Mouse (Mus musculus) left cerebral cortex, adult 9 months (tissue): ENCODE measurements around the gene Tcp11l1.

Source experiments
- DNase-seq, 2 experiments: peaks; one replicate each; pipeline ENCODE4 v3.0.0; 2022; ENCODE audit warnings: low spot score in 2 of 2

Gene Tcp11l1

GRCm38 (mm10) chr2:104710670-104711370 is 1.1 kb downstream of the Tcp11l1 start:
- DNase-seq, result no peak

- DNase-seq, result no peak
These were observed 2.1 kb downstream of the Tcp11l1 start for GRCm38 (mm10) chr2:104709786-104710337.

GRCm38 (mm10) chr2:104704355-104704754 is 7.6 kb downstream of the Tcp11l1 start:
- DNase-seq, result no peak

DNA sequence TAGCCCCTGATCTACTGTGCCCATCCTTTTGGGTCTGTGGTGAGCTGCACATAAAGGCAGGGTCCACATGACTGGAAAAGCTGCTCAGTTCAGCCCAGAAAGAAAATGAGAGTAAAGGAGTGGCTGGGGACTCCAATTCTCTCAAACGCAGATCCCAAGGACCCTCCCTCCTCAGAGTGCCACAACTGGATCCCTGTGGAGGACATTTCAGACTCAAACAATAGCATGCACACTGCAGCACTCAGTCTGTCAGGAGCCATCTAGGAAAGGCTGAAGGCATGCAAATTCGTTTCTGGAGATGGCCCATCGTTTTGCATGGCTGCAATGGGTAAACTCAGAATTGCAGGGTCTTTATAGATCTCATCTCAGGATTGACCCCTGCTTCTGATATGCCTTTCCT is 8.8 kb downstream of the Tcp11l1 start:
- DNase-seq, result no peak

- no peak for DNase-seq
These were observed 12.3 kb downstream of the Tcp11l1 start for GRCm38 (mm10) chr2:104699659-104700058.

GRCm38 (mm10) chr2:104692551-104692950 is 19.4 kb downstream of the Tcp11l1 start:
- no peak for DNase-seq

- no peak for DNase-seq
These were observed 21.2 kb downstream of the Tcp11l1 start for GRCm38 (mm10) chr2:104690720-104691119.

DNA sequence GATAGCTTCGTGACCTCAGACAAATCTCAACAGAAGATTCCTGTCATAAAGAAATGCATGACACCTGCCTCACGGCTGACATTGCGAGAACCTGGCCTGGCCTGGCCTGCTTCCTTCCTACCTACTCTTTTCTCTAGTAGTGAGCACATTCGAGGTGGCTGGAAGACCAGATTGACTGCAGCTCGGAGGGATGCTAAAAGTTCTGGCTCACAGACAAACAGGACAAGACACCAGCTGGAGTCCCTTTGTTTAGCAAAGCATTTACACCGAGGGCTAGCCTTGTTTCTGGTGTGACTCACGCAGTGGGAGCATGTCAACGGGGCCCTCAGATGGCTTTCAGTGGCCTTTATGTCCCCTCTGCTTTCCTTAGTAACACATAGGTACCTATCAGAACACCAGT is 23.2 kb downstream of the Tcp11l1 start:
- DNase-seq, result no peak

DNA sequence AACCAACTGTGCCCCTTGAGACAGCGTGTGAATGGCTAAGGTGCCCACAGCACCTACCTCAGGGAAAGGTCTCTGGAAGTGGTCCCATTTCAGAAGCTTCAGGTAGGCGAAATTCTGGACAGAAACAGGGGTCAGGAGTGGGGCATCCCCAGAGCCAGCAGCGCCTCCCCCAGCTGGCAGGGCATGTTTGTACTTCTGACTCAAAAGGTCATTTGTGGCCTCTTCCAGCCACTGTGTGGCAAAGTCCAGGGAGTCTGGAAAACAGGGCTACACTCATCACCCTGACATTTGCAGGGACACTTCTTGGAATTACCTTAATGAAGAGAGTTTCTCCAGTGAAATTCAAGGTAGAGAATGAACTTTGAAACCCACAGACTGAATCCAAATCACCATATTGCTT is 23.6 kb downstream of the Tcp11l1 start:
- no peak for DNase-seq

DNA sequence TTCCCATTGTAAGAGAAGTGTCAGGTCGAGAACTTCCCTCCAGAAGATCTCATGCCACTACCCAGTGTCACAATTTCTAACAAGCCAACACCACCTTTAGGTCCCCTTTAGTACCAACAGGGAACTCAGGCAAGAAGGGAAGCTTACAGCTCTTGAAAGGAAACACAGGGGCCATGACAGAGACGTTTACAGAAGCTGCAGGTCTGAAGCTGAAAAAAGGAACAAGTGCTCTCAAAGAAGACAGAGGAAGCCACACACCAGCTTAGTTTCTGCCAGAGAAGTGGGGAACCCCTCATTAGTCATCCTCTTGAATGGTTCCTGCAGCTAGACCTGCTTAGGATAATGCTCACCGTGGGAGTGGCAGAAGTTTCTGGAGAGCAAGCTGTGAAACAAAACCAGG is 24.7 kb downstream of the Tcp11l1 start:
- no peak for DNase-seq

- DNase-seq, result peak; percentile 36 to 73
These were observed 26.6 kb downstream of the Tcp11l1 start for GRCm38 (mm10) chr2:104685418-104685817.

- no peak for DNase-seq
These were observed 27.2 kb downstream of the Tcp11l1 start for GRCm38 (mm10) chr2:104684771-104685170.

DNA sequence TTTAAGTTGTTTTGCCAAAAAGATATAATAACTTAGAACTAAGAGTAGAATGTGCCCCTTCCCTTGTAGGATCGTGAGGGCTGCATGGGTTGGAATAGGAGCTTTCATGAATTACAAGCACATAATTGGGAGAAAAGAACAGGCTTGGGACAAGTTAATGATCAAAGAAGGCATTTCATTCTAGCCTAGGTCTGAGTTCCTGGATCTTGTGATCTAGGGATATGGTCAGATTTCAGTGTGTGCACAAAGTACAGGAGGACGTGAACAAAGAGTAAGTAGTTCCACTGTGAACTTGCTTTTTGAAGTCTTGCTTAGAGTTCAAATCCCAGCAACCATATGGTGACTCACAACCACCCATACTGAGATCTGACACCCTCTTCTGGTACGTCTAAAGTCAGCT is 34.6 kb downstream of the Tcp11l1 start:
- no peak for DNase-seq

GRCm38 (mm10) chr2:104671724-104672123 is 40.2 kb downstream of the Tcp11l1 start:
- DNase-seq, result no peak

- no peak for DNase-seq
These were observed 42.7 kb downstream of the Tcp11l1 start for GRCm38 (mm10) chr2:104669122-104669804.

GRCm38 (mm10) chr2:104663372-104664100 is 48.4 kb downstream of the Tcp11l1 start:
- DNase-seq, result no peak

DNA sequence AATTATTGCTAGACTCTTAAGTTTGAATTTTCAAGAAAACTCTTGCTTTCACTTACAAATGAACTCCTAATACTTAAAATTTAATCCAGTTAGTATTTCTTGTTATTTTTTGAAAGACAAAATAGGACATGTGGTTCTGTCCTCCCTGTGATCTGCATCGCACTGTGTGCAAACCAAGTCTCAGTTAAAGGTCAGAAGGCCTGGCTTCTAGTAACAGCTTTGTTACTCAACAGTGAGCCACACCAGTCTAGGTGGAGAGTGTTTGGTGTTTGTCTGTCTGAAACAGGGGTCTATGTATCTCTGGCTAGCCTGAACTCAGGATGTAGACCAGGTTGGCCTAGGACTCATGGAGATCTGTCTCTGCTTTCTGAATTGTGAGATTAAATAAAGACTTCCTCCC is 53.3 kb downstream of the Tcp11l1 start:
- DNase-seq, result no peak

- DNase-seq, result no peak
These were observed 95.8 kb downstream of the Tcp11l1 start for GRCm38 (mm10) chr2:104615985-104616711.

GRCm38 (mm10) chr2:104614786-104615185 is 97.2 kb downstream of the Tcp11l1 start:
- DNase-seq, result no peak
